Mouse (Mus musculus): Measurements from ENCODE around the gene Pecam1.
"Not testable (repeated sequence)": the region's sequence is repeated elsewhere in the genome, so short reads cannot be mapped to it uniquely, and the experiment has no call there.

The Pecam1 gene

GRCm38 (mm10) chr11:106730714-106731113 lies 19.7 kb downstream of the Pecam1 start:
- DNase-seq (ENCODE audit: low read depth in 1 of 2, low spot score in 2 of 2): no peak

GRCm38 (mm10) chr11:106729656-106730055 lies 20.8 kb downstream of the Pecam1 start:
- no peak for DNase-seq (ENCODE audit: low read depth in 1 of 2, low spot score in 2 of 2)

DNA sequence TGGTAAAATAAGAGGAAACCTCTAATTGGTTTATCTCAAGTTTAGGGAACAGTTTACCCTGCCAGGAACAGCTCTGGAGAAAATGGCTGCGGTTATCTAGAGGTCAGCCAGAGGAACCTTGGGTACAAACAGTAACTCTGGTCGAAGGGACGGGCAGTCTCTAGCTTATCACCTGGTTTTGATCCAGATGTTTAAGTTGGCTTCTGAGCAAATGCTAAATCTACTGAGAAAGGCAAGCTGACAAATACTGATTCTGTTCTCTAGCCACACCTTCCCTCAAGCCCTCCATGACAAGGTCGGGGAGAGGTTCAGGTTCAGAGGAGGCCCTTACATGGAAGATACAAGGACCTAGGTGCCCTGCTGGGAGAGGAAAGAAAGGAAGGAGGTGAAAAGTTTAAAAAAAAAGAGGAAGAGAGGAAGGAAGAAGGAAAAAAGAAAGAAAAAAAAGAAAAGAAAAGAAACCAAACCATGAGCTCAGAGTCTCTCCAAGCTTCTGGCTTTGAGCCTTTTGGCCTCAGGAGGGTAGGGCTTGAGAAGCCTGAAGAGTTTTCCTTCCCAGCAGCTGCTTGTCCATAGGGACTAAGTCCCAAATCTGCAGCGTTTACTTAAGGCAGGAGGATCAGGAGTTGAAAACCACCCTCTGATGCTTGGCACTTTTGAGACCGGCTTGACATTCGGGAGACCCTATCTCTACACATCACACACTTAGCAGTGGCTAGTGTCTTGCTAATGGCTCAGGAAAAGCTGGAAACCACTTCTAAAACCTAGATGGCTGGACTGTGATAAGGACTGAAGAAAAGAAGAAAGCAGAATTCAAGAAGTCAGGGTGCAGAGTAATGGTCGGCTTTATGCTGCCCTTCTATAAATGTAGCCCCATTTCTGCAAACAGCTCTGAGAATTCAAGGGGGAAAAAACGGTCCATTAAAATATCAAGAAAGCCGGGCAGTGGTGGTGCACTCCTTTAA lies 21.7 kb downstream of the Pecam1 start:
- no peak for DNase-seq (ENCODE audit: low read depth in 1 of 2, low spot score in 2 of 2)

- DNase-seq (ENCODE audit: low read depth in 1 of 2, low spot score in 2 of 2): no peak
Measured at GRCm38 (mm10) chr11:106727967-106728366, 22.5 kb downstream of the Pecam1 start.

DNA sequence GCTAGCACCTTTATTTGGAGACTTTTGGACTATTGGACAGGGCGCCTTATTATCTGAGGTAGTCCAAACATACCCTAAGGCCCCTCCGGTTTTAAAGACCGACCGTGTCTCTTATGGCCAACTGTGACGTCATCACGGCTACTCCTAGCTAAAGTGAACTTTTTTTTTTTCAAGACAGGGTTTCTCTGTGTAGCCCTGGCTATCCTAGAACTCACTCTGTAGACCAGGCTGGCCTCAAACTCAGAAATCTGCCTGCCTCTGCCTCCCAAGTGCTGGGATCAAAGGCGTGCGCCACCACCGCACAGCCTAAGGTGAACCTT lies 25.6 kb downstream of the Pecam1 start:
- not testable (repeated sequence) for DNase-seq (ENCODE audit: low read depth in 1 of 2, low spot score in 2 of 2)

DNA sequence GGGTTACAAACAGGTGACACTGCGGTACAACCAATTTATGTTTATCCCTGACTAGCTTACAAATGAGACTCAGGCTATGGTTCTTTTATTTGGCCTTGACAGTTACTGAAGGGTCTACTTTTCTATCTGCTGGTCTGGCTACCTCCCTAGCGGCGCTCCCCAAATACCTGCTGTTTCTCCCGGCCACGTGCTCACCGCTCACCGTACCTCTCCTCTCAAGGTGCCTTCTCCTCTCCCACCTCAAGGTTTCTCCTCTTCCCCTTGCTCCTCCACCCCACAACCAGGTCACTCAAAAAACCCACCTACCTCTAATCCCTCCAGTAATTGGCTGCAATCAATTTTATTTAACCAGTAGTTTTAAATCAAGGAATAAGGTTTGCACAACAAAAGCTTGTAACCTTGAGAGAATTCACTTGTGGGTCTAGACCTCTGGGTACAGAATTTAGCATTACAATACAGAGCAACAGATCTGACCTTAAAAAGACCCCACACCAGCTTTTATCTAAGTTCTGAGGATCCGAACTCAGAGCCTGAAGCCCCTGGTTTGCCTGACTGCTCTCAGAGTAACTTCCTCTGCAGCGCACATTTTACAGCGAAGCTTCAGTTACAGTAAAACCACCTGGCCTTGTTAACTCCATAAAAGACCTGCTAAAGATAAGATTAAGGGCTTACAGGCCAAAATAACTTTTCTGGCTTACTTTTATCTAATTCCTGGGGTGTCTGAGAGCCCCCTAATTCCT lies 26.1 kb downstream of the Pecam1 start:
- DNase-seq (ENCODE audit: low read depth in 1 of 2, low spot score in 2 of 2): no peak

- no peak for DNase-seq (ENCODE audit: low read depth in 1 of 2, low spot score in 2 of 2)
Measured at GRCm38 (mm10) chr11:106723611-106724125, 26.8 kb downstream of the Pecam1 start.

DNA sequence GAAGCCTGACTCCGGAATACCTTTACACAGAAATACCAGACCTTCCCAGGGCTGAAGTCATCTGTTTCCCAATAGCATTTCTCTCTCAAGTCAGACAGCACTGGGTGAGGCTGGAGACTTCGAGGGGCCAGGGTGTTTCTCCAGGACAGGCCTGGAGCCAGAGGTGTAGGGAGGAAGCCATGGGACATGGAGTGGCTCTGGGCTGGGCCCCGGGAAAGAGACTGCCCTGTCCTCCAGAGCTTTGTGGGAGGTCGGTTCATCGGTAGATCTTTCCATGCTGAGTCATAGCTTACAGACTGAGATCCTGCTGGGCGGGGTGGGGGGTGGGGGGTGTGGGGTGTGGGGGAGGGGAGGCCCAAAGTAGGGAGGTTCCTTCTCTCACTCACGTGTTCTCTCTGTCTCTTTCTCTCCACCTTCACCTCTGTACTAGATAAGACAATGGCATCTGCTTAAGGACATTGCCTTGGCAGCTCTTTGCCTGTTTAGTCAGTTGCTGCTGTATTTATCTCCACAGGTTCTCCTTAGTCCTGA lies 27.5 kb downstream of the Pecam1 start:
- no peak for DNase-seq (ENCODE audit: low read depth in 1 of 2, low spot score in 2 of 2)

GRCm38 (mm10) chr11:106720379-106720778 lies 30.0 kb downstream of the Pecam1 start:
- no peak for DNase-seq (ENCODE audit: low read depth in 1 of 2, low spot score in 2 of 2)

GRCm38 (mm10) chr11:106716568-106716967 lies 33.9 kb downstream of the Pecam1 start:
- no peak for DNase-seq (ENCODE audit: low read depth in 1 of 2, low spot score in 2 of 2)

- no peak for DNase-seq (ENCODE audit: low read depth in 1 of 2, low spot score in 2 of 2)
Measured at GRCm38 (mm10) chr11:106715066-106715465, 35.4 kb downstream of the Pecam1 start.

GRCm38 (mm10) chr11:106710789-106711188 lies 39.6 kb downstream of the Pecam1 start:
- no peak for DNase-seq (ENCODE audit: low read depth in 1 of 2, low spot score in 2 of 2)

GRCm38 (mm10) chr11:106709227-106709985 lies 41.0 kb downstream of the Pecam1 start:
- no peak for DNase-seq (ENCODE audit: low read depth in 1 of 2, low spot score in 2 of 2)

- DNase-seq (ENCODE audit: low read depth in 1 of 2, low spot score in 2 of 2): no peak
Measured at GRCm38 (mm10) chr11:106707866-106708265, 42.6 kb downstream of the Pecam1 start.

GRCm38 (mm10) chr11:106707085-106707484 lies 43.3 kb downstream of the Pecam1 start:
- DNase-seq (ENCODE audit: low read depth in 1 of 2, low spot score in 2 of 2): no peak

GRCm38 (mm10) chr11:106706212-106706611 lies 44.2 kb downstream of the Pecam1 start:
- no peak for DNase-seq (ENCODE audit: low read depth in 1 of 2, low spot score in 2 of 2)

DNA sequence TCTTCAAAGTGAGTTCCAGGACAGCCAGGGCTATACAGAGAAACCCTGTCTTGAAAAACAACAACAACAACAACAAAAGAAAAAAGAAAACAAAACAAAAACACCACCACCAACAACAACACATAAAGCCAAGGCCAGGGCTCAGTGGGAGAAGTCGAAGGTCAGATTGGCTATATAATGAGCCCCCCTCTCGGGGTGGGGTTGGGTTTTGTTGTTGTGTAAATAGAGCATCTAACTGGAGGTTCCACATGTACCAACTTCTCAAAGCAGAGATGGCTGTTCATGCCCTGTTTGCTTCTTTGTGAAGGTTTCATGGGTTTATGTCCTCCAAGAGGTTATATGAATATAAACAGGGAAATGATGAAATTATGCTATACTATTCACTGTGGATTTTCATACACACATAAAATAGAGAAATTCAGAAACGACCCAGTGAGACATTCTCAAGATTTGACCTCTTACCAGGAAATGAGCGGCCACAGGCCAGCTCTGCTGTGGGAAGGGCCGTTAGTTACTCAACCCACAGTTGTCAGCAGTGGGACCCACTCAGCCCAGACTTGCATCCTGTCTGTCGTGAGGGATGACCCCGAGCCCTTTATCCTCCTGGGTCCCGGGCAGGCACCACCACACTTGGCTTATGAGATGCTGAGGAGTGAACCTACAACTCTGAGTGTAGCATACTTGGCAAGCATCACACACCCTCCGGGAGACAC lies 45.9 kb downstream of the Pecam1 start:
- DNase-seq (ENCODE audit: low read depth in 1 of 2, low spot score in 2 of 2): no peak

GRCm38 (mm10) chr11:106703931-106704330 lies 46.5 kb downstream of the Pecam1 start:
- DNase-seq (ENCODE audit: low read depth in 1 of 2, low spot score in 2 of 2): no peak

GRCm38 (mm10) chr11:106702584-106702983 lies 47.8 kb downstream of the Pecam1 start:
- no peak for DNase-seq (ENCODE audit: low read depth in 1 of 2, low spot score in 2 of 2)

- no peak for DNase-seq (ENCODE audit: low read depth in 1 of 2, low spot score in 2 of 2)
Measured at GRCm38 (mm10) chr11:106701589-106701988, 48.8 kb downstream of the Pecam1 start.
